Mouse (Mus musculus): ENCODE data around the gene Jph4.

DNA sequence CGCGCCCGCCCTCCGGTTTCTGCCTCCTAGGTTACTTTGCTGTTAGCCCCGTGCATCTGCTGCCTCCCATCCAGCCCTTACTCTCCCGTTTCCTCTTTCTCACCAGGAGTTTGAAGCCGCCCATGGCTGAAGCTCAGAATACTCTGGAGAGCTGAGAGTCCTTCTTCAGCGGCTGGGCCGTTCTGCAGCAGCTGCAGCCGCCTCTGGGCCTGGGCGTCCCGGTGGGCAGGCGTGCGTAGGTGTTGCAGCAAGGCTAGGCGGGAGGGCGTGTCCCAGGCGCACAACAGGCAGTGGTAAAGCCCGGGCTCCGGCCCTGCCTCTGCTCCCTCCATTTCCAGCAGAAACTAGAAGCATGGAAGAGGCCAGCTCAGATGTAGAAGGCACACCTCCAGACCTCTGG lies 45.0 kb downstream of the Jph4 start:
- TF ChIP-seq POLR2A (IDR thresholded peaks at IDR 0.05; ENCODE audit: extremely low read depth, insufficient read depth, low read length) (no peak), CTCF (IDR thresholded peaks at IDR 0.05; ENCODE audit: low read depth, low read length) (no peak)
